Mouse (Mus musculus) hindbrain, embryonic 16.5 days (tissue): Measurements from ENCODE around the gene Rnf181. TPM values are rescaled to one million over a fixed set of nuclear protein-coding genes. Genes with fewer than 3 reads are reported as not detected.
A peak's percentile ranks its signal among the peaks of the same experiment; 100 is the strongest.

ENCODE experiments used
- ATAC-seq: fragments of 200-750 bp; cut with Nextera tagmentation; 2 replicates; pipeline ENCODE4 v1.8.0; 2017; ENCODE audit warnings: moderate TSS enrichment, moderate library complexity
- H3K27ac ChIP-seq: fragments of 300-500 bp; sonication (generic); 2 replicates; pipeline ENCODE4 v1.5.1; 2014; ENCODE audit warnings: low read depth, mild to moderate bottlenecking, control low read depth, low read length, moderate library complexity
- H3K27me3 ChIP-seq: fragments of 300-500 bp; sonication (generic); replicated peaks from 2 replicates; pipeline ENCODE4 v1.6.1; 2014; ENCODE audit warnings: low read length; ENCODE audit not compliant: control insufficient read depth, insufficient read depth
- H3K36me3 ChIP-seq: fragments of 300-500 bp; sonication (generic); 2 replicates; pipeline ENCODE4 v1.6.1; 2014; ENCODE audit warnings: mild to moderate bottlenecking, low read length, moderate library complexity, mixed read lengths; ENCODE audit not compliant: control insufficient read depth, insufficient read depth
- H3K4me1 ChIP-seq: fragments of 300-500 bp; sonication (generic); 2 replicates; pipeline ENCODE4 v1.6.1; 2014; ENCODE audit warnings: low read depth, low read length; ENCODE audit not compliant: control insufficient read depth, insufficient read depth
- H3K4me2 ChIP-seq: fragments of 300-500 bp; sonication (generic); 2 replicates; pipeline ENCODE4 v1.6.1; 2014; ENCODE audit warnings: mild to moderate bottlenecking, low read length, control low read depth, moderate library complexity
- H3K4me3 ChIP-seq: fragments of 300-500 bp; sonication (generic); 2 replicates; pipeline ENCODE4 v1.5.1; 2014; ENCODE audit warnings: mild to moderate bottlenecking, low read length, control low read depth, moderate library complexity
- H3K9ac ChIP-seq: fragments of 300-500 bp; sonication (generic); 2 replicates; pipeline ENCODE4 v1.6.1; 2014; ENCODE audit warnings: low read depth, mild to moderate bottlenecking, control low read depth, low read length, moderate library complexity
- H3K9me3 ChIP-seq: fragments of 300-500 bp; sonication (generic); 2 replicates; pipeline ENCODE4 v1.6.1; 2014; ENCODE audit warnings: mild to moderate bottlenecking, low read length, moderate library complexity; ENCODE audit not compliant: control insufficient read depth
- WGBS: fragments of 180-500 bp; shearing (Covaris S2); extraction: QIAGEN DNeasy Blood & Tissue Kit; methylation state at CpG from one replicate; pipeline ENCODE4 v1.1.7; 2014; 5-methylcytosine and 5-hydroxymethylcytosine counted together
- polyA plus RNA-seq: library from polyadenylated mRNA; unstranded; fragments of >200 nt; fragmentation: Nextera tagmentation; extraction: Ambion mirVana; gene quantifications from 2 replicates; pipeline ENCODE4 v1.2.1, GENCODE M21; 2015

The Rnf181 gene
- polyA plus RNA-seq, 1 experiment from 2014 or later = 137 TPM

- no peak for ATAC-seq
- Histone ChIP-seq H3K9ac (no peak overlapping the region), H3K4me2 (no peak overlapping the region), H3K36me3 (no peaks in the 10 kb centered on the region), H3K27me3 (no peaks in the 10 kb centered on the region; the same call in 1 of the 2 replicates), H3K9me3 (no peaks in the 10 kb centered on the region), H3K4me3 (no peak overlapping the region), H3K27ac (no peak overlapping the region), H3K4me1 (peaks cover 2% of the 10 kb centered on the region; the same call in 1 of the 2 replicates)
- 82% methylated on average over 4 of the region's 4 CpGs for WGBS
These were observed 761 bp upstream of the Rnf181 start for GRCm38 (mm10) chr6:72367460-72367974.

- Histone ChIP-seq H3K4me1 (peaks cover 7% of the 10 kb centered on the region), H3K36me3 (no peaks in the 10 kb centered on the region), H3K9me3 (no peaks in the 10 kb centered on the region), H3K9ac (no peak overlapping the region), H3K4me3 (no peak overlapping the region), H3K27ac (no peak overlapping the region), H3K27me3 (no peaks in the 10 kb centered on the region; the same call in 1 of the 2 replicates), H3K4me2 (no peak overlapping the region)
- ATAC-seq = no peak
- 63% methylated on average over 3 of the region's 3 CpGs for WGBS
These were observed 452 bp downstream of the Rnf181 start for GRCm38 (mm10) chr6:72366304-72366703.

- Histone ChIP-seq H3K27ac (no peak overlapping the region), H3K4me3 (no peak overlapping the region), H3K27me3 (no peaks in the 10 kb centered on the region; the same call in 1 of the 2 replicates), H3K9ac (no peak overlapping the region), H3K4me2 (no peak overlapping the region), H3K4me1 (peaks cover 18% of the 10 kb centered on the region), H3K9me3 (no peaks in the 10 kb centered on the region), H3K36me3 (peaks cover 2% of the 10 kb centered on the region; the same call in 1 of the 2 replicates)
- no peak for ATAC-seq
- WGBS = 82% methylated on average over 6 of the region's 6 CpGs
These were observed 1.8 kb downstream of the Rnf181 start for GRCm38 (mm10) chr6:72364985-72365384.

- no peaks in the 10 kb centered on the region; the same call in 1 of the 2 replicates for H3K27me3 ChIP-seq
- no peak overlapping the region for H3K9ac ChIP-seq
- H3K4me3 ChIP-seq = no peak overlapping the region
- ATAC-seq = no peak
- H3K36me3 ChIP-seq = peaks cover 4% of the 10 kb centered on the region; the same call in 1 of the 2 replicates
- H3K9me3 ChIP-seq = no peaks in the 10 kb centered on the region
- peaks cover 18% of the 10 kb centered on the region for H3K4me1 ChIP-seq
- H3K4me2 ChIP-seq = no peak overlapping the region
- WGBS = 52% methylated on average over 7 of the region's 7 CpGs
- H3K27ac ChIP-seq = no peak overlapping the region
These were observed 2.7 kb downstream of the Rnf181 start for GRCm38 (mm10) chr6:72364009-72364408.

- Histone ChIP-seq H3K9me3 (no peaks in the 10 kb centered on the region), H3K27ac (peak overlapping the region; percentile 80), H3K36me3 (peaks cover 13% of the 10 kb centered on the region), H3K4me3 (peak overlapping the region; percentile 75), H3K4me1 (peaks cover 18% of the 10 kb centered on the region), H3K4me2 (peak overlapping the region; percentile 83), H3K27me3 (no peaks in the 10 kb centered on the region; the same call in 1 of the 2 replicates), H3K9ac (peak overlapping the region; percentile 81)
- WGBS = under 1% methylated on average over 42 of the region's 42 CpGs
- ATAC-seq = peak; percentile 98
These were observed 4.4 kb downstream of the Rnf181 start for GRCm38 (mm10) chr6:72362132-72363028.

- Histone ChIP-seq H3K36me3 (peaks cover 13% of the 10 kb centered on the region), H3K9me3 (no peaks in the 10 kb centered on the region), H3K4me2 (peak overlapping the region; percentile 80), H3K4me1 (peaks cover 25% of the 10 kb centered on the region), H3K27ac (no peak overlapping the region), H3K27me3 (no peaks in the 10 kb centered on the region), H3K9ac (peak overlapping the region; percentile 22; the same call in 1 of the 2 replicates), H3K4me3 (peak overlapping the region; percentile 75)
- no peak for ATAC-seq
- 81% methylated on average over 5 of the region's 5 CpGs for WGBS
These were observed 5.6 kb downstream of the Rnf181 start for GRCm38 (mm10) chr6:72361121-72361551.

- Histone ChIP-seq H3K4me3 (no peak overlapping the region), H3K4me1 (peaks cover 27% of the 10 kb centered on the region), H3K9ac (no peak overlapping the region), H3K9me3 (no peaks in the 10 kb centered on the region), H3K4me2 (no peak overlapping the region), H3K27me3 (no peaks in the 10 kb centered on the region), H3K36me3 (peaks cover 13% of the 10 kb centered on the region), H3K27ac (no peak overlapping the region)
- no peak for ATAC-seq
- 44% methylated on average over 7 of the region's 7 CpGs for WGBS
These were observed 6.2 kb downstream of the Rnf181 start for GRCm38 (mm10) chr6:72360599-72360935.

GRCm38 (mm10) chr6:72359891-72360598, 6.7 kb downstream of the Rnf181 start:
- H3K4me3 ChIP-seq = no peak overlapping the region
- H3K27ac ChIP-seq = no peak overlapping the region
- no peak overlapping the region for H3K9ac ChIP-seq
- H3K4me2 ChIP-seq = no peak overlapping the region
- no peaks in the 10 kb centered on the region for H3K9me3 ChIP-seq
- peaks cover 13% of the 10 kb centered on the region for H3K36me3 ChIP-seq
- ATAC-seq = no peak
- no peaks in the 10 kb centered on the region for H3K27me3 ChIP-seq
- 73% methylated on average over 11 of the region's 11 CpGs for WGBS
- H3K4me1 ChIP-seq = peaks cover 27% of the 10 kb centered on the region

GRCm38 (mm10) chr6:72359343-72359742, 7.4 kb downstream of the Rnf181 start:
- ATAC-seq = no peak
- Histone ChIP-seq H3K27ac (no peak overlapping the region), H3K36me3 (peaks cover 13% of the 10 kb centered on the region), H3K4me1 (peaks cover 34% of the 10 kb centered on the region), H3K4me2 (no peak overlapping the region), H3K9me3 (no peaks in the 10 kb centered on the region), H3K4me3 (no peak overlapping the region), H3K9ac (no peak overlapping the region), H3K27me3 (no peaks in the 10 kb centered on the region)
- 75% methylated on average over 2 of the region's 2 CpGs for WGBS
